In the genomic region with DNA sequence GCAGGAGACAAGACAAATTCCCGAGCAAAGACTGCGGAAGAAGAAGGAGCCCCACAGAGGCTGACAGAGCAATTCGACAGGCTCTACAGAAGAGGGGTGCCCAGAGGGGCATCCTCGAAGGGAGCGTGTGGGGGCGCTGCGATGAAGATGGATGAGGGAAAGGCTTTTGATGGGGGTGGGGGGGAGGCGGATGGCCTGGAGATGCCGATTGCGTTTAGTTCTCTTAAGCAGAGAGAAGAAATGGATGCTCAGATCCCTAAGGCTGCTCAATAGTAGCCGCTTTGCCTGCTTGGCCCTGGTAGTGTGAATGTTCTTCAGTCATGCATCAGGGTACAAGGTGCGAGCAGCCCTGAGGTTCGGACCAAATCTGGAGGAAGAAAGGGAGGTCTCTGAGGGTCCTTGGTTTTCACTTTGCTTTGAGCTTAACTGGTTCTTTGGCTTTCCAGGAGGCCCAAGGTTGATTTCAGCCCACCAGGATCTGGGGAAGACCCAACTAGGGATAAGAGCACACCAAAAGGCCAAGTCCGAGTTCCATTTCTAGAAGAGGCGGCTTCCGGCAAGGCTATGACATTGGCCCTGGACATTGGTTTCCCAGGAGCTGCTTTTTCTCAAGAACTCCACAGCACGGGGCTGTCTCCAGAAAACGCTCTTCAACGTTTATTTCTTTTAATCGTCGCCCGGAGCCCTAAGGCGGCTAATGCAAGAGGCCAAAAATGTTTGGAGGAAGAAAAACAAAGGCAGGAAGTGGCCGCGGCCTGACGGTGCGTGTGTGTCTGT, we compare ENCODE assay signal across 15 mouse cellular contexts. TPM values are rescaled to one million over a fixed set of nuclear protein-coding genes. Genes with fewer than 3 reads are reported as not detected.
DNase-seq lines count a peak whose midpoint lies in the region; TF ChIP-seq lines count a peak whose summit lies in the region.
"Had no signal": no experiment of that assay in that cellular context is flagged by ENCODE, and none has a peak within 500 bp of the region (broad histone marks: within the 10 kb centered on the region; RNA-seq: fewer than 3 reads in every experiment).

No protein-coding gene starts in this region.

- H3K36me3 ChIP-seq in myocyte (ENCODE audit: control insufficient read depth, insufficient read depth) = no peaks in the 10 kb centered on the region
- H3K36me3 ChIP-seq: forebrain, embryonic 10.5 days had no signal

- no peaks in the 10 kb centered on the region for H3K27me3 ChIP-seq in myocyte (ENCODE audit: control insufficient read depth, insufficient read depth, insufficient read length)

- peak; percentile 64 for DNase-seq in heart, adult 11 months
- DNase-seq in heart, postnatal 36 days = no peak
- peak; percentile 38 to 43 for DNase-seq in urinary bladder, adult 18-20 months (ENCODE audit: low spot score in 2 of 2)
- DNase-seq in urinary bladder, postnatal 36 days (ENCODE audit: low spot score in 2 of 2) = no peak
- DNase-seq in left cerebral cortex, adult 8-10 months (ENCODE audit: low spot score in 2 of 2) = no peak
- DNase-seq in cerebellum, adult 9-10 months = no peak
- no peak for DNase-seq in gastrocnemius, adult 8-10 months (ENCODE audit: low spot score in 2 of 2)
- DNase-seq: gastrocnemius, postnatal 36 days had no signal

- peak overlapping the region; percentile 90 for H3K4me2 ChIP-seq in myocyte (ENCODE audit: low read depth)

- peak; percentile 26 for TF ChIP-seq POLR2A in myocyte (IDR thresholded peaks at IDR 0.05; ENCODE audit: insufficient read length, low read depth)

- peak overlapping the region; percentile 90 for H3K4me3 ChIP-seq in myocyte
- H3K4me3 ChIP-seq: forebrain, embryonic 10.5 days had no signal

- H3K79me2 ChIP-seq in myocyte (ENCODE audit: control insufficient read depth, insufficient read depth) = peaks cover 42% of the 10 kb centered on the region

- intact Hi-C loops in heart, postnatal 36 days (cut with DNase I) = loop anchor here (5.0 kb wide), 1 partner anchor 1067 kb away; no protein-coding TSS in a partner anchor

- H3ac ChIP-seq in myocyte (ENCODE audit: control insufficient read depth, insufficient read length) = peak overlapping the region; percentile 27

TF ChIP-seq in myocyte, 11 proteins besides CTCF, POLR2A, EP300 and RAD21:
- TF ChIP-seq E2F4 (IDR thresholded peaks at IDR 0.05; ENCODE audit: insufficient read depth) = no peak
- TF ChIP-seq CEBPB (IDR thresholded peaks at IDR 0.05; ENCODE audit: insufficient read depth, poor library complexity, severe bottlenecking) = no peak
- peak; percentile 33 for TF ChIP-seq POLR2AphosphoS2 (IDR thresholded peaks at IDR 0.05; ENCODE audit: insufficient read length, low read depth)
- no peak for TF ChIP-seq USF1 (IDR thresholded peaks at IDR 0.05; ENCODE audit: low read depth)

RNA-seq across cellular contexts. Expression of gene Hoxa11, which starts 3.2 kb away (rescaled TPM):
- total RNA-seq in heart, postnatal 36 days (2021) = not detected
- 10.9 TPM for polyA plus RNA-seq in myocyte (2012; fragmentation: generic; extraction: Trizol)
- total RNA-seq in left cerebral cortex, adult 8-10 months (2022) = not detected
- total RNA-seq in gastrocnemius, adult 8-10 months (2022) = 1 to 10 TPM; 2.0 to 3.0 (median 2.9) TPM
- total RNA-seq: common myeloid progenitor, adult 5-6 weeks; layer of hippocampus, adult 8-10 months; megakaryocyte progenitor cell, adult 5-6 weeks had no signal
- polyA plus RNA-seq: forebrain, embryonic 10.5 days; hindbrain, embryonic 11.5 days; testis, adult 2 months had no signal

RNA-seq across cellular contexts. Expression of gene Hoxa10, which starts 8.2 kb away (rescaled TPM):
- total RNA-seq in heart, postnatal 36 days (2021) = not detected
- polyA plus RNA-seq in myocyte (2012; fragmentation: generic; extraction: Trizol) = 15.8 TPM
- not detected for total RNA-seq in left cerebral cortex, adult 8-10 months (2022)
- total RNA-seq in gastrocnemius, adult 8-10 months (2022) = 10 to 100 TPM; 14.5 to 15.2 (median 14.8) TPM
- total RNA-seq: layer of hippocampus, adult 8-10 months had no signal
- polyA plus RNA-seq: forebrain, embryonic 10.5 days; hindbrain, embryonic 11.5 days had no signal

RNA-seq across cellular contexts. Expression of gene Hoxa13, which starts 11.9 kb away (rescaled TPM):
- total RNA-seq in heart, postnatal 36 days (2021) = not detected
- 0.72 TPM for polyA plus RNA-seq in myocyte (2012; fragmentation: generic; extraction: Trizol)
- total RNA-seq in left cerebral cortex, adult 8-10 months (2022) = not detected
- total RNA-seq in gastrocnemius, adult 8-10 months (2022) = 1 to 10 TPM; 4.1 to 5.2 (median 4.9) TPM
- total RNA-seq: common myeloid progenitor, adult 5-6 weeks; layer of hippocampus, adult 8-10 months; megakaryocyte progenitor cell, adult 5-6 weeks had no signal
- polyA plus RNA-seq: forebrain, embryonic 10.5 days; hindbrain, embryonic 11.5 days; testis, adult 2 months had no signal

RNA-seq across cellular contexts. Expression of gene Hoxa9, which starts 17.9 kb away (rescaled TPM):
- not detected for total RNA-seq in heart, postnatal 36 days (2021)
- 17.7 TPM for polyA plus RNA-seq in myocyte (2012; fragmentation: generic; extraction: Trizol)
- total RNA-seq in left cerebral cortex, adult 8-10 months (2022) = not detected
- 1 to 10 TPM; 5.2 to 8.3 (median 7.5) TPM for total RNA-seq in gastrocnemius, adult 8-10 months (2022)
- total RNA-seq: layer of hippocampus, adult 8-10 months had no signal
- polyA plus RNA-seq: forebrain, embryonic 10.5 days had no signal

RNA-seq across cellular contexts. Expression of gene Hoxa7, which starts 27.2 kb away (rescaled TPM):
- under 1 TPM; 0.24 to 0.47 TPM for total RNA-seq in heart, postnatal 36 days (2021)
- 11.9 TPM for polyA plus RNA-seq in myocyte (2012; fragmentation: generic; extraction: Trizol)
- not detected for total RNA-seq in left cerebral cortex, adult 8-10 months (2022)
- 1 to 10 TPM; 4.7 to 5.9 (median 5.4) TPM for total RNA-seq in gastrocnemius, adult 8-10 months (2022)
- total RNA-seq: layer of hippocampus, adult 8-10 months had no signal
- polyA plus RNA-seq: forebrain, embryonic 10.5 days had no signal

Comparison
In these comparisons a context has a peak if more than half of its experiments do, and no peak if none do; other contexts are left out.
1. DNase-seq: peak in heart, adult 11 months (single experiment) and urinary bladder, adult 18-20 months (2 of 2); none in heart, postnatal 36 days (0 of 2), urinary bladder, postnatal 36 days (0 of 2), left cerebral cortex, adult 8-10 months (0 of 2), cerebellum, adult 9-10 months (single experiment) and gastrocnemius, adult 8-10 months (0 of 2).
2. RNA of gene Hoxa10, which starts 8.2 kb away (total RNA-seq): 14.5 to 15.2 TPM in gastrocnemius, adult 8-10 months; not detected in heart, postnatal 36 days and not detected in left cerebral cortex, adult 8-10 months; every median in the first group is over 10 times any median in the second.
3. RNA of gene Hoxa13, which starts 11.9 kb away (total RNA-seq): 4.1 to 5.2 TPM in gastrocnemius, adult 8-10 months; not detected in heart, postnatal 36 days and not detected in left cerebral cortex, adult 8-10 months; every median in the first group is over 4 times any median in the second.